Mouse (Mus musculus): ENCODE measurements around the gene Atrnl1.

The Atrnl1 gene

GRCm38 (mm10) chr19:58065001-58065314 lies 454.1 kb downstream of the Atrnl1 start:
- in situ Hi-C loops (cut with MboI, MseI), result no loop called here

- in situ Hi-C loops (cut with MboI, MseI), result no loop called here
These were observed 454.7 kb downstream of the Atrnl1 start for GRCm38 (mm10) chr19:58065514-58065913.

DNA sequence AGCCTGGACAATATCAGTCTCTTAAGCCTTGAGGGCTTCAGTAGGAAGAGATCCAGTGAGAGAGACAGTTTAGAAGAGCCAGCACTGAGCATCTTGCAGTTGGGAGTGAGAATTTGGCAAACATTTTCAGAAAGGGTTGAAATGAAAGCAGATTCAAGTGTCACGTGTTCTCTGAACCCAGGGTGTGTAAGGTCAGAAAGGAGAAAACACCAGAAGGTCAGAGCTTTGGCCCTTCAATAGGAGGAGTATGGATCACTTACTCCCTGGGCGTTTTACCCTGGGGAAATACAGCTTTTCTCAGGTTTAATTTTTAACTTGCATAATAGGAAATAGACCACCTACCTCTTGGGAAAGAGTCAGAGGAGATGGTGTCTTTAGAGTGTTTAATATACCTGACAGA lies 457.3 kb downstream of the Atrnl1 start:
- in situ Hi-C loops (cut with MboI, MseI), result no loop called here

GRCm38 (mm10) chr19:58068958-58069357 lies 458.1 kb downstream of the Atrnl1 start:
- in situ Hi-C loops (cut with MboI, MseI), result no loop called here

GRCm38 (mm10) chr19:58072404-58072803 lies 461.6 kb downstream of the Atrnl1 start:
- in situ Hi-C loops (cut with MboI, MseI), result no loop called here

GRCm38 (mm10) chr19:58072846-58073245 lies 462.0 kb downstream of the Atrnl1 start:
- in situ Hi-C loops (cut with MboI, MseI), result no loop called here

DNA sequence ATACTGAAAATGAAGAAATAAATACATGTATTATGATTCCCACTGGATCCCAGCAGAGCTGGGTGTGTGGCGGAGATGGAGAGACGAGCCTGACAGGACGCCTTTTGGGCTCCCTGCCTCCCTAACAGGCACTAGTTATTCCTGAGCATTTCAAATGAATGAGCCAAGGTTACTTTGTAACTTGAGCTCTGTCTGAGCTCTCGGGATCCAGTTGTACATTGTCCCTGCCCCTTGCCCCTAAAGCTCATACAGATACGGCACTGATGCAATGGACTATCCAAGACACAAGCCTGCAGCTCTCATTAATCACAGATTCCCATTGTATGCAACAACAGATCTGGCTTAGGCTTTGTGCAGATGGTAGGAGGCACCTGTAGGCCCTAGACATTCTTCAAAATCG lies 464.4 kb downstream of the Atrnl1 start:
- in situ Hi-C loops (cut with MboI, MseI), result loop anchor here (5.0 to 25.0 kb wide), 2 partner anchors 382 to 387 kb away; partner anchors contain the start of gene Gfra1 (in 2 of the 2)

GRCm38 (mm10) chr19:58076961-58077371 lies 466.1 kb downstream of the Atrnl1 start:
- in situ Hi-C loops (cut with MboI, MseI), result loop anchor here (5.0 to 25.0 kb wide), 2 partner anchors 380 to 385 kb away; partner anchors contain the start of gene Gfra1 (in 2 of the 2)

- in situ Hi-C loops (cut with MboI, MseI), result loop anchor here (5.0 to 25.0 kb wide), 2 partner anchors 380 to 385 kb away; partner anchors contain the start of gene Gfra1 (in 2 of the 2)
These were observed 466.8 kb downstream of the Atrnl1 start for GRCm38 (mm10) chr19:58077529-58078070.

GRCm38 (mm10) chr19:58080168-58080567 lies 469.3 kb downstream of the Atrnl1 start:
- in situ Hi-C loops (cut with MboI, MseI), result loop anchor here (10.0 to 25.0 kb wide), 2 partner anchors 382 to 1985 kb away; partner anchors contain the start of gene Gfra1 (in 1 of the 2)

DNA sequence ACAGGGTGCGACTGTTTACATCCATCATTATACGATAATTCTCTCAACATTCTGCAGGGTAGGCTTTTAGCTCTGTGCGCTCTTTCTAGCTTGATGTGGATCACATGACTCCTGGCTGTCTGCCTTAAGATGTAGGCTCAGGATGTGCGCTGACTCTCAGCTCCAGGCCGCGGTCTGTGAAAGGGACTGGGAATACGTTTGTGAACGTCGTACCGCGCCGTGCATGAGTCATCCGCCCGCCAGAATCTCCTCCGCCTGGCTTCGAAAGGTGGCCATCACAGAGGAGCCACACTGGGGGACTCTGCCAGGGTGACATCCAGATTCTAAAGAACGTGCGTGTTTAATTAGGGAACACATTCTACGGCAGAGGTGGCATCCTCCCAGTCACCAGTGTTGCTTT lies 471.9 kb downstream of the Atrnl1 start:
- in situ Hi-C loops (cut with MboI, MseI), result loop anchor here (10.0 to 25.0 kb wide), 2 partner anchors 380 to 1982 kb away; partner anchors contain the start of gene Gfra1 (in 1 of the 2)

DNA sequence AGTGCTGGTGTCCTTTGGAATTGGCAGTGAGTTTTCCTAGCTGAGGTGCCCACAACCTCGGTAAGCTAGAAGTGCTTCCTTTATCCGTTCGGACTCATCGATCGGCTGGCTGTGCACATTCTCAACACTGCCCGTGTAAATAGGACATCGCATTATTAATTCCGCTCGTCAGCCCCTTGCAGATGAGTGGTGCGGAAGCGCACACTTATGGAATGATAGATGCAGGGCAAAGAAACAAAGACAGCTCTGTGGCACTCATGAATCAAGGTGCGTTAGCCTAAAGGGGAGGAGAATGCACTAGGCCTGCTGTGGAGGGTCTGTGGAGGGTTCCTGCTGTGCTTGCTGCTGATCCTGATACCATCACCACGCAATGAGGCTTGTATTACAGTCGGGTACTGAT lies 474.0 kb downstream of the Atrnl1 start:
- in situ Hi-C loops (cut with MboI, MseI), result loop anchor here (10.0 to 25.0 kb wide), 2 partner anchors 377 to 1980 kb away; partner anchors contain the start of gene Gfra1 (in 1 of the 2)

DNA sequence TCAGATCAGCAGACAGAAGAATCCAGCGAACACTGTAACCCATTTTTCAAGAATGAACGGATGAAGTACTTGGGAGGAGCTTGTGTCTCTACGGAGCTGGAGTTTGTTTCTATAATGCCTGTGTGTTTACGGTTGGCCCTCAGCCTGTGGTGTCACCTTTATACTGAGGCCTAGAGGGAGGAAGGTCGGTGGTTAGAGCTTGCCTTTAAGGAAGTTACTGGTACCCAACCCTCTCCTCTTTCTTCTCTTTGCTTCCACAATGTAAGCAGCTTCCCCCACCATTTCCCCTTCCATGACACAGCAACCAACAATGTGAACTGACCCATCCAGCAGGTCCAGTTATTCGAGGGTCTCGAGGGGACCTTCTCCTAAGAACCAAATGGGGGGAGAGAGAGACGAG lies 475.9 kb downstream of the Atrnl1 start:
- in situ Hi-C loops (cut with MboI, MseI), result loop anchor here (10.0 to 25.0 kb wide), 2 partner anchors 376 to 1978 kb away; partner anchors contain the start of gene Gfra1 (in 1 of the 2)

DNA sequence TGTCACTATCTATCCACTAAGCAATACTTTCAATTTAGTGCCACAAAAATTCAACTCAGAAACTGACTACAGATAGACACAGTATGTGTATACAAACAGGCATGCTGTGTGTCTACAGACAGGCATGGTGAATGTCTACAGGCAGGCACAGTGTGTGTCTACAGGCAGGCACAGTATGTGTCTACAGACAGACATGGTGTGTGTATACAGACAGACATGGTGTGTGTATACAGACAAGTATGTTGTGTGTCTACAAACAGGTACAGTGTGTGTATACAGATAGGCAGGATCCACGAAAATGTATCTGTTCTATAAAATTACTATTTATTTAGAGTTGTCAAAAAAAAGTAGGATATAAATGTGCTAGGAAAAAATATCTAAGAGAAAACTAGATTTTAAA lies 477.1 kb downstream of the Atrnl1 start:
- in situ Hi-C loops (cut with MboI, MseI), result loop anchor here (10.0 to 25.0 kb wide), 2 partner anchors 374 to 1977 kb away; partner anchors contain the start of gene Gfra1 (in 1 of the 2)

DNA sequence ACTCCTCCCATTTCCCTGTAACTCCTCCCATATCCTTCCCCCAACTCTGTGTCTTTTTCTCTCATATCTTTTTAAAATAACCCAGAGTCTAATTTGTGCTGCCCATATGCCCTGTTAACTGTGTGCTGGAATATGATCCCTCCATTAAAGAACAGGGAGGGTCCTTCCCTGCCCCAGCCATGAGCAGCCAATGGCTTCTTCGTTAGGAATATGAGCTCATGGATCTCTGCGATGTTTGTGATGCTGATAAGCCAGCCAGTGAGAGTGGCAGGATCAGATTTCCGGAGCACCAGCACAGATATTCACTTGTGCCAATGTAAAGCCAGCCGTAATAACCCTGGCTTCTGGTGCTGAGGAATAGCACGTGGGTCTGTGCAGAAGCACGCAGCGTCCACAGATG lies 477.6 kb downstream of the Atrnl1 start:
- in situ Hi-C loops (cut with MboI, MseI), result loop anchor here (10.0 to 25.0 kb wide), 2 partner anchors 374 to 1976 kb away; partner anchors contain the start of gene Gfra1 (in 1 of the 2)

GRCm38 (mm10) chr19:58091911-58092310 lies 481.1 kb downstream of the Atrnl1 start:
- in situ Hi-C loops (cut with MboI, MseI), result loop anchor here in 1 of 2 experiments (25.0 kb wide), 1 partner anchor 370 kb away; the partner anchor contains the start of gene Gfra1

DNA sequence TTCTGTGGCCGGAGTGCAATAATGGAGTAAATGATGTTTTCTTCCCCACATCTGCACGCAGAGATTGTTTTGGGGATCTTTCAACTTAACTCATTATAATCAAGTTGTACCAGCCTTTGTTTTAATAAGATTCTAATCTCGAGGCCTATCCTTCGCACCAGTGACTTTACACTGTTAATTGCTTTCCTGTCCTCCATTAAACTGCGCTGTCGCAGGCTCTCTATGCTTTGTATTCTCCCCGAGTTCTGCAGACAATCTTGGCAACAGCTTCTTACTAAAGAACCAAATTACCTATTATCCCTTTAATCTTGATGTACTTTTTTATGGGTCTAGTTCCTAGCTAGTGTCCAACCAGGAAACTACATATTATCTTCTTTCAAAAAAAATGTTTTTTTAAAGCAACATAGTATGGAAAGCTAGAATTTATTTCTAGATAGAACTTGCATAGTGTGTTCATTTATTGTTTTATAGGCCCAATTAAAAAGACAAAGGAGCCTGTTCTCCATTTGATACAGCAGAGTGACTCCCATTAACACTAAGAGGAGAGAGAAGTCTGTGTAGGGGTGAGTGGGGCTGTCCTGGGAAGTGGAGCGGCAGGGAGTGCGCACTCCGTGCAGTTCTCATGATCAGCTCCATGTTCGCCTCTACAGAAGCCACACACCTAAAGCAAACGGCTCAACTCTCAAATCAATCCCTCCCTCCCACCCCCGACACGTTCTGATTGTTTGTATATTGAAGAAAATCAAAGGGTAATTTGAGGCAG lies 484.1 kb downstream of the Atrnl1 start:
- in situ Hi-C loops (cut with MboI, MseI), result loop anchor here in 1 of 2 experiments (25.0 kb wide), 1 partner anchor 367 kb away; the partner anchor contains the start of gene Gfra1

DNA sequence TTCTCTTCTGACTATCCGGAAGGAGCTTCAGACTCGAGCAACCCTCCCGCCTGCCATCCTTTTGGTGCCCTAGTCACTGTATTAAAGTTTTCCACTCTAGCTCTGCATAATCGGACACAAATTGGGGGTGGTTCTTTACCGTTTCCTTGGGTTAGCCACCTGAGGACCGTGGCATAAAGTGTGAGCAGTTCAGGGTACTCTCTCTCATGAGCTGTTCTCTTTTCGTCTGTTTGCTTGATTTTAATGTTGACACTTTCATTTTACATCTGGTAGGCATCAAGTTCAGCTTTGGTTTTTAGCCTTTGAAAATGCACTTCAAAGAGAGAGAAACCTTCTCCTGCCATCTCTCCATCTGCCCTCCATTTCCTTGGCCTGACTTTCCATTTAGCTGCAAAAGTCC lies 484.9 kb downstream of the Atrnl1 start:
- in situ Hi-C loops (cut with MboI, MseI), result loop anchor here in 1 of 2 experiments (25.0 kb wide), 1 partner anchor 367 kb away; the partner anchor contains the start of gene Gfra1

GRCm38 (mm10) chr19:58097195-58097594 lies 486.4 kb downstream of the Atrnl1 start:
- in situ Hi-C loops (cut with MboI, MseI), result loop anchor here in 1 of 2 experiments (25.0 kb wide), 1 partner anchor 365 kb away; the partner anchor contains the start of gene Gfra1

- in situ Hi-C loops (cut with MboI, MseI), result loop anchor here in 1 of 2 experiments (25.0 kb wide), 1 partner anchor 363 kb away; the partner anchor contains the start of gene Gfra1
These were observed 488.7 kb downstream of the Atrnl1 start for GRCm38 (mm10) chr19:58099539-58099938.

DNA sequence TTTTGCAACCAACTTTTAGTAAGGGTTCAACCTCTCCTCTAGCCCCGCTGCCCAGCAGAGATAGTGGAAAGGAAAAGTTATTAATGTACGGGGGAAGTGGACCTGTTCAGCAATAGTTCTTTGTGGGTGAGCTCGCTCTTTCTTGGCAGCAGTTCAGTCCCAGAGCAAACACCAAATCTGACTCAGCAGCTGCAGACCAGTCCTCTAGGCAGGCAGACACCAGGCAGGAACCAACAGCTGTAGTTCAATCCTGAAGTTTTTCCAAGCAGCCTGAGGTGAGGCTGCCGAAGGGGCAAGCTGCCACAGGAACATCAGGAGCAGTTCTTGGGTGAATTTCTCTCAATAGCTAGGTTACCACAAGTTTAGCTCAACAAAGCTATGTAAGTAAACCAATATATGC lies 489.5 kb downstream of the Atrnl1 start:
- in situ Hi-C loops (cut with MboI, MseI), result loop anchor here in 1 of 2 experiments (10.0 kb wide), 1 partner anchor 354 kb away; the partner anchor contains the start of gene Gfra1

- in situ Hi-C loops (cut with MboI, MseI), result loop anchor here in 1 of 2 experiments (10.0 kb wide), 1 partner anchor 350 kb away; the partner anchor contains the start of gene Gfra1
These were observed 493.7 kb downstream of the Atrnl1 start for GRCm38 (mm10) chr19:58104544-58104943.

Measured in T-helper 17 cell (primary cell).